Mouse (Mus musculus): ENCODE data around the gene Sumo2.

DNA sequence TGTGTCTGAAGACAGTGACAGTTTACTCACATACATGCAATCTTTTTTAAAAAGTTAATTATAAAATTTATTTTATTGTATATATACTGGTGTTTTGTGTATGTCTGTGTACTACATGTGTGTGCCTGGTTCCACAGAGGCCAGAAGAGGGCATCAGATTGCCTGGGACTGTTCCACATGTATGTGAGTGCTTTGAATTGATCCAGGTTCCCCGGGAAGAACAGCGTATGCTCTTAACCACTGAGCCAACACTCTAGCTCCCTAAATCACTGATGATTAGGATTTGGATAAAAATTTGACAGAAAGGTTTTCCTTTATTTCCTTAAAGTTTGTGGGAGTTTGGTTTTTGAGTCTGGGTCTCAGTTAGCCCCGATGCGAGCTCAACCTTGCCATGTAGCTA, 27.3 kb upstream of the Sumo2 start:
- TF ChIP-seq POLR2A (IDR thresholded peaks at IDR 0.05; ENCODE audit: low read depth, low read length) (no peak), CTCF (IDR thresholded peaks at IDR 0.05; ENCODE audit: extremely low read depth, insufficient read length, insufficient replicate concordance, low read depth, low read length) (no peak)

All from small intestine, adult 2 months (tissue).